Mouse (Mus musculus) adrenal gland, postnatal 4 days (tissue): Measurements from ENCODE around the gene Afm. TPM values are rescaled to one million over a fixed set of nuclear protein-coding genes. Genes with fewer than 3 reads are reported as not detected.

Experiments
- DNase-seq, 2 experiments: peaks; one replicate each; pipeline ENCODE4 v3.0.0; 2021 to 2022; ENCODE audit warnings: low spot score in 2 of 2, mixed read lengths in 2 of 2
- total RNA-seq, 2 experiments: library from RNA; stranded (reverse); gene quantifications; 2 replicates each; pipeline ENCODE4 v1.2.3; 2021

The Afm gene
- total RNA-seq, 2 experiments from 2014 or later, result 6.8 to 47.3 TPM

GRCm38 (mm10) chr5:90551191-90551590, 32.5 kb downstream of the Afm start:
- no peak for DNase-seq

- no peak for DNase-seq
Measured at GRCm38 (mm10) chr5:90556052-90556451, 37.3 kb downstream of the Afm start.

- no peak for DNase-seq
Measured at GRCm38 (mm10) chr5:90560743-90561142, 42.0 kb downstream of the Afm start, which contains the start of gene 5830473C10Rik. 5830473C10Rik (plus strand) TSS chr5:90561107.

- DNase-seq, result no peak
Measured at GRCm38 (mm10) chr5:90561721-90562275, 43.1 kb downstream of the Afm start.

GRCm38 (mm10) chr5:90562880-90563279, 44.1 kb downstream of the Afm start:
- no peak for DNase-seq

GRCm38 (mm10) chr5:90564161-90564560, 45.4 kb downstream of the Afm start:
- DNase-seq, result no peak

GRCm38 (mm10) chr5:90565205-90565604, 46.5 kb downstream of the Afm start:
- DNase-seq, result no peak

GRCm38 (mm10) chr5:90567788-90568187, 49.1 kb downstream of the Afm start:
- DNase-seq, result no peak

GRCm38 (mm10) chr5:90568338-90568737, 49.6 kb downstream of the Afm start:
- DNase-seq, result no peak

- DNase-seq, result no peak
Measured at GRCm38 (mm10) chr5:90571216-90571615, 52.5 kb downstream of the Afm start.

- no peak for DNase-seq
Measured at GRCm38 (mm10) chr5:90577751-90578150, 59.0 kb downstream of the Afm start.

- no peak for DNase-seq
Measured at GRCm38 (mm10) chr5:90579556-90579955, 60.8 kb downstream of the Afm start.

- no peak for DNase-seq
Measured at GRCm38 (mm10) chr5:90582179-90582578, 63.4 kb downstream of the Afm start.

GRCm38 (mm10) chr5:90584799-90585198, 66.1 kb downstream of the Afm start:
- DNase-seq, result no peak

GRCm38 (mm10) chr5:90586511-90586910, 67.8 kb downstream of the Afm start:
- no peak for DNase-seq

GRCm38 (mm10) chr5:90588104-90588503, 69.4 kb downstream of the Afm start:
- no peak for DNase-seq

GRCm38 (mm10) chr5:90588708-90589595, 70.2 kb downstream of the Afm start:
- DNase-seq, result peak; percentile 11 to 46

- no peak for DNase-seq
Measured at GRCm38 (mm10) chr5:90590676-90591075, 71.9 kb downstream of the Afm start.

- no peak for DNase-seq
Measured at GRCm38 (mm10) chr5:90591936-90592335, 73.2 kb downstream of the Afm start.

GRCm38 (mm10) chr5:90594945-90595344, 76.2 kb downstream of the Afm start:
- no peak for DNase-seq

GRCm38 (mm10) chr5:90596155-90596554, 77.4 kb downstream of the Afm start:
- DNase-seq, result no peak

- DNase-seq, result no peak
Measured at GRCm38 (mm10) chr5:90601469-90601868, 82.7 kb downstream of the Afm start.
